Mouse (Mus musculus): Measurements from ENCODE around the gene Pbx1.

Pbx1 gene

DNA sequence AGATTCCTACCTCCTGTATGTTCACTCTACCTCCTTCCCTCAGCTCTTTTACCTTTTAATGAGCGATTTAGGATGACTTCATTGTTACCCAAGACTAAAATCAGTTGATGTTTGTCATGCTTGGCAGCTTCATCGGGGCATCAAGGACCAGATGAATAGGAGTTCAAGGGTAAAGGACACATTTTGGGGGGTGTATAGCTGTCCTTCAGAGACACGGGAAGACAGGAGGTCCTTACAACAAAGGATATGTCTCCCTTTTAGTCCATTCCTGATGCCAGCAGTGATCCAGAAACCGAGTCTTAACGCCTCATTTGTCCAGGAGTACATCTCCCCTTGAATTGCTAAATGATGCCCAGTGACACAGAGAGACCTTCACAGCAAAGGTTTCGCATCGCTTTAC lies 343.4 kb downstream of the Pbx1 start:
- DNase-seq (ENCODE audit: low spot score in 2 of 2): no peak

DNA sequence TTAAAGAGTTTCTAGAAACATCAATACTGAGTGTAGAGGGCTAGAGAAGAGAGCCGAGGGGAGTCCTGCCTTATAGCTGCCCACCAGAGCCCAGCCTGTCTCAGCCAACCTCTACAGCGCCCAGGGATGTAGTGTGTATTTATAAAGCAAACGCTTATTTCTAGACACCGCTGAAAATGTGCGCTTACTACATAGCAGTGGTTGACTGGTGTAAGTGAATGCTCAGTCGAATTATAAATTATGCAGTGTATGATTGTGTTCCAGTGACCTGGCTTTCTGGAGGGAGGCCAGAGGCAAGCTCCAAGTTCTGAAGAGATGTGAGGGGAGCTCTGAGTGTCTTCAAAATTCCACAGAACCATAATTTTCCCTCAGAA lies 352.7 kb downstream of the Pbx1 start:
- DNase-seq (ENCODE audit: low spot score in 2 of 2): no peak

GRCm38 (mm10) chr1:168078746-168079393 lies 353.2 kb downstream of the Pbx1 start:
- no peak for DNase-seq (ENCODE audit: low spot score in 2 of 2)

DNA sequence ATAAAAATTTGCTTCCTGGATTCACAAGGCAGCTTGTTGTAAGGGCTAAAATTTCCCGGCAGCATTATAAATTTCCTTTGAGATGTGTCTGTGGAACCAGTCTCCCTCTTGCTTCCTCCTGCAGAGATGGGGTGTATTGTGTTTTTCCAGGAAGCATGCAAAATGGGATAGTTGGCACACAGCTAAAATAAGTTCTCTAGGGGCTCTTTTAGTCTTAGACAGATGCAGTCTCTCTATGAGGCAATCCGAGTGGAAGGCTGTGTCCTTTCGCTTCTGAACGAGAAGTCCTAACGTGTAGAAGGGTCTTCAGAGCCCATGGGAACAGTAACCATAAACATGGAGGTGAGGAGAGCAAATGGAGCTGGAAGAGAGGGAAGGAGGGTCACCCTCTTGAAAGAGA lies 360.1 kb downstream of the Pbx1 start:
- no peak for DNase-seq (ENCODE audit: low spot score in 2 of 2)

DNA sequence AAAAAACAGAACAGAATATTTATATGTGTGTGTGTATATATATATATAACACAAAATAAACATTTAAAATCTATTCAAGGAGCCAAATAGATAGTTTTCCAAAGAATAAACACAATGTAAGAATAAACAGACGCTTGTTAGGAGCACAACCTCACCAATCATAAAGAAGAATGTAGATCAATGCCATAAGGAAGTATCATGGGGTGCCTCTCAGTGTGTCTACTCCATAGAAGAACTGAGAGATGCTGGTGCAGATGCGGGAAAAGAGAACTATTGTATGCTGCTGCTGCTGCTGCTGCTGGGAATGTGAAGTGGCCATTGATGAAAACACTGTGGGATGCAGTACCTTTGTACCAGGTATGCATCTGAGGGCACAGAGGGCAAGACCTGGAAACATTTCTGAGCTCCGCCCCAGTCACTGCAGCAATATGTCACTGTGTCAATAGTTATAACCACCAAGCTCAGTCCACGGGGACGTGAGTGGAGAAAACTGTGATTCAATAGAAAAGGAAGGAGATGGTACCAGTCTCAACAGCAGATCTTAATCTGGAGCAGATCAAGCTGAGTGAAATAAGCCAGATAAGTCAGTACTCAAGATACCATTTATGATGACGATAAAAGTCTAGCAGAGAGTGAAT lies 361.7 kb downstream of the Pbx1 start:
- no peak for DNase-seq (ENCODE audit: low spot score in 2 of 2)

- DNase-seq (ENCODE audit: low spot score in 2 of 2): no peak
Measured at GRCm38 (mm10) chr1:168069740-168070139, 362.3 kb downstream of the Pbx1 start.

Data from natural killer cell, adult 2 months (primary cell).